ENCODE assay signal across 28 mouse cellular contexts in the genomic region with DNA sequence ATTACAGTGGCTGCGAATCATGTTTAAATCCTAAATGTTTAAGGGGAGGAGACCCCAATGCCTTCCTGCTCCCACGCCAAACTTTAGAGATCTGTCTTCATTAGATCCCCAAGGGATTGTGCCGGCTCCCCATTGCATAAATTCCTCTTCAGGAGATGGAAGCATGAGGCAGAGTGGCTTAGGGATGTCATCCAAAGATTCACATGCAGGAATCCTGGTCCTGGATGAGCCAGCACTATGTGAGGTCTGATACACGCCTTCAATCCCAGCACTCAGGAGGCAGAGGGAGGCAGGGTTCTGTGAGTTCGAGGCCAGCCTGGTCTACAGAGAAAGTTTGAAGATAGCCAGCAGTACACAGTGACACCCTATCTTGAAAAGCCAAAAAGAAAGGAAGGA.
"Had no signal": no experiment of that assay in that cellular context is flagged by ENCODE, and none has a peak within 500 bp of the region (broad histone marks: within the 10 kb centered on the region; RNA-seq: fewer than 3 reads in every experiment).

No protein-coding gene starts in this region.

- H3K27me3 ChIP-seq: limb, embryonic 12.5 days; limb, embryonic 13.5 days; limb, embryonic 15.5 days; liver, embryonic 12.5 days; liver, embryonic 13.5 days; liver, embryonic 15.5 days; megakaryocyte, embryonic 14.5 days; midbrain, embryonic 12.5 days; midbrain, embryonic 13.5 days; midbrain, embryonic 15.5 days; neural tube, embryonic 12.5 days had no signal

- H3K4me3 ChIP-seq: left cerebral cortex, adult 2 months; limb, embryonic 10.5 days; limb, embryonic 12.5 days; limb, embryonic 13.5 days; limb, embryonic 15.5 days; liver, embryonic 12.5 days; liver, embryonic 13.5 days; liver, embryonic 15.5 days; megakaryocyte, embryonic 14.5 days; midbrain, embryonic 10.5 days; midbrain, embryonic 12.5 days; midbrain, embryonic 13.5 days; midbrain, embryonic 15.5 days; myocyte; neural tube, embryonic 12.5 days had no signal

- ATAC-seq: liver, embryonic 12.5 days; liver, postnatal 0 days; lung, postnatal 0 days; midbrain, embryonic 13.5 days; midbrain, embryonic 15.5 days; midbrain, embryonic 16.5 days had no signal

- H3K4me2 ChIP-seq: limb, embryonic 12.5 days; limb, embryonic 13.5 days; limb, embryonic 15.5 days; liver, embryonic 11.5 days; liver, embryonic 12.5 days; liver, embryonic 13.5 days; liver, embryonic 15.5 days; midbrain, embryonic 11.5 days; midbrain, embryonic 12.5 days; midbrain, embryonic 13.5 days; midbrain, embryonic 15.5 days; neural tube, embryonic 12.5 days had no signal

- H3K9ac ChIP-seq: limb, embryonic 12.5 days; limb, embryonic 13.5 days; limb, embryonic 15.5 days; liver, embryonic 12.5 days; liver, embryonic 13.5 days; liver, embryonic 14.5 days; liver, embryonic 15.5 days; liver, postnatal 0 days; midbrain, embryonic 12.5 days; midbrain, embryonic 13.5 days; midbrain, embryonic 15.5 days; neural tube, embryonic 12.5 days had no signal

- H3K27ac ChIP-seq: left cerebral cortex, adult 2 months; limb, embryonic 10.5 days; limb, embryonic 12.5 days; limb, embryonic 13.5 days; limb, embryonic 15.5 days; liver, embryonic 12.5 days; liver, embryonic 13.5 days; liver, embryonic 14.5 days; liver, embryonic 15.5 days; macrophage; midbrain, embryonic 10.5 days; midbrain, embryonic 12.5 days; midbrain, embryonic 13.5 days; midbrain, embryonic 15.5 days; neural tube, embryonic 12.5 days had no signal

- H3K36me3 ChIP-seq: limb, embryonic 10.5 days; limb, embryonic 12.5 days; limb, embryonic 13.5 days; limb, embryonic 15.5 days; liver, embryonic 12.5 days; liver, embryonic 13.5 days; liver, embryonic 15.5 days; midbrain, embryonic 10.5 days; midbrain, embryonic 12.5 days; midbrain, embryonic 13.5 days; midbrain, embryonic 15.5 days; neural tube, embryonic 12.5 days had no signal

- H3K9me3 ChIP-seq: limb, embryonic 10.5 days; limb, embryonic 12.5 days; limb, embryonic 13.5 days; limb, embryonic 15.5 days; liver, embryonic 12.5 days; liver, embryonic 13.5 days; liver, embryonic 15.5 days; midbrain, embryonic 10.5 days; midbrain, embryonic 12.5 days; midbrain, embryonic 13.5 days; midbrain, embryonic 15.5 days; neural tube, embryonic 12.5 days had no signal

- H3K4me1 ChIP-seq: limb, embryonic 13.5 days; limb, embryonic 15.5 days; liver, embryonic 12.5 days; liver, embryonic 13.5 days; liver, embryonic 15.5 days; megakaryocyte, embryonic 14.5 days; midbrain, embryonic 10.5 days; midbrain, embryonic 12.5 days; neural tube, embryonic 12.5 days had no signal

- DNase-seq: layer of hippocampus, postnatal 36 days; left cerebral cortex, postnatal 4 days; liver; liver, embryonic 13.5 days; liver, postnatal 0 days; lung, adult 18-20 months; lung, adult 2 months; lung, postnatal 10 days had no signal
